Mouse (Mus musculus): ENCODE data around the gene Tcp11. TPM values are rescaled to one million over a fixed set of nuclear protein-coding genes. Genes with fewer than 3 reads are reported as not detected.

Gene Tcp11
- polyA plus RNA-seq, 1 experiment from 2014 or later = 5.2 TPM

DNA sequence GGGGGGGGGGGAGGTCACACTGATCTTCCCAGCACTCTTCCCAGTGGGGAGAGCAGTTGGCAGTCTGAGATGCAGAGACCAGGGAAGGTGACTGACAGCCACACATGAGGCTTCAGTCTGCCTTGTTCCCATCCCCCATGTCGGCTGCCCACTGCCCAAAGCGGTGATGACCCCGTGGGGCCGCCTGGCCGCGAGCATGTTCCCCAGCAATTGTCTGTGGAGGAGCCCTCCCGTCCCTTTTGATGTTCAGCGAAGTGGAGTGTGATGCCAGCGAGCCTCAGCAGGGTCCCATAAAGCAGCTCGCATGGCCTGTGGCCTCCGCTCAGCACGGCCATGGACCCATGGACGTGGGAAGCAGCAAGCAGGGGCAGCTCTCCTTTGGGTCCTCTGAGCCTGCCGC is 26.8 kb upstream of the Tcp11 start:
- H3K4me3 ChIP-seq (ENCODE audit: low read length) = no peak overlapping the region
- no peaks in the 10 kb centered on the region for H3K9me3 ChIP-seq (ENCODE audit: control insufficient read depth, low read length)
- 24% methylated on average over 14 of the region's 14 CpGs for WGBS
- H3K27ac ChIP-seq (ENCODE audit: low read length) = no peak overlapping the region
- no peak overlapping the region for H3K4me2 ChIP-seq (ENCODE audit: low read depth, low read length)
- no peak for ATAC-seq (ENCODE audit: low read depth)
- no peaks in the 10 kb centered on the region for H3K4me1 ChIP-seq (replicated peaks; ENCODE audit: control insufficient read depth, insufficient read depth, low read length)
- no peak overlapping the region for H3K9ac ChIP-seq (ENCODE audit: low read length)
- H3K36me3 ChIP-seq (ENCODE audit: control insufficient read depth, insufficient read depth, low read length) = no peaks in the 10 kb centered on the region
- H3K27me3 ChIP-seq (ENCODE audit: control insufficient read depth, insufficient read depth, low read depth, low read length) = no peaks in the 10 kb centered on the region

DNA sequence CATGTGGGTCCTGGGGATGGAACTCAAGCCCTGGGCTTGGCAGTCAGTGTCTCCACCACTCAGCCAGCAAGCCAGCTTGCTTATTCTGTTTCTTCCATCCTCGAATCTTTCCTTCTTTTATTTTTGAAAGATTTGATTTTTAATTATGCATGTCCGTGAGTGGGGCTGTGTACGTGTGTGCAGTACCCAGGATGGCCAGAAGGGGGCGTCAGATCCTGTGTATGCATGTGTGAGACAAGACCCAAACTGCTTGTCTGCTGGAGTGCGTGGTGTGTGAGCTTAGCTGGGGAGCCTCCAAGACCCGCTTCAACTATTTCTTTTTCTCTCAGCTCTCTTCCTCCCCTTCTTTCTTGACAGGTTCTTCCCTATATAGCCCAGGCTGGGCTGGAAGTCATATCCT is 25.9 kb upstream of the Tcp11 start:
- WGBS = 79% methylated on average over 6 of the region's 6 CpGs
- H3K4me1 ChIP-seq (replicated peaks; ENCODE audit: control insufficient read depth, insufficient read depth, low read length) = no peaks in the 10 kb centered on the region
- ATAC-seq (ENCODE audit: low read depth) = no peak

DNA sequence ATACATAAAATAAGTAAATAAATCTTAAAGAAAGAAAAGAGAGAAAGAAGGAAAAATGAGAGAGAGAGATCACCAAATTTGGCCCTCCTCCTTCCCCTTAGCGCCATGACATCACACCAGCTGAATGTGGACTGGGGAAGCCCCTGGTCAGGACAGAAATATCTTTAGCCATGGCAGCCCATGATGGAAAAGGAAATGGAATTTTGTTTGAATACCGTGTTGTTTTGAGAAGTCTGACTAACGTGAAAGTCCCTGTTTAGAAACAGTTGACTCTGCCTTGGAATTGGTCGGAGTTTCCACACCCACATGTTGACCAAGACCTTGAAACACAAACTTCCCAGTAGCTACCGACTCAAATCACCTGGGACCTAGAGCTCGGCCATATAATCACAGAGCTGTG is 24.0 kb upstream of the Tcp11 start:
- ATAC-seq (ENCODE audit: low read depth) = no peak
- no peaks in the 10 kb centered on the region for H3K27me3 ChIP-seq (ENCODE audit: control insufficient read depth, insufficient read depth, low read depth, low read length)
- H3K9ac ChIP-seq (ENCODE audit: low read length) = no peak overlapping the region
- WGBS = 62% methylated on average over 6 of the region's 6 CpGs
- no peaks in the 10 kb centered on the region for H3K4me1 ChIP-seq (replicated peaks; ENCODE audit: control insufficient read depth, insufficient read depth, low read length)
- no peak overlapping the region for H3K4me3 ChIP-seq (ENCODE audit: low read length)
- no peaks in the 10 kb centered on the region for H3K9me3 ChIP-seq (ENCODE audit: control insufficient read depth, low read length)
- no peak overlapping the region for H3K27ac ChIP-seq (ENCODE audit: low read length)
- no peaks in the 10 kb centered on the region for H3K36me3 ChIP-seq (ENCODE audit: control insufficient read depth, insufficient read depth, low read length)
- no peak overlapping the region for H3K4me2 ChIP-seq (ENCODE audit: low read depth, low read length)

More for the DNA sequence above, 25.9 kb upstream of the Tcp11 start:
- H3K27me3 ChIP-seq (ENCODE audit: control insufficient read depth, insufficient read depth, low read depth, low read length) = no peaks in the 10 kb centered on the region
- H3K36me3 ChIP-seq (ENCODE audit: control insufficient read depth, insufficient read depth, low read length) = no peaks in the 10 kb centered on the region
- H3K9me3 ChIP-seq (ENCODE audit: control insufficient read depth, low read length) = no peaks in the 10 kb centered on the region
- H3K9ac ChIP-seq (ENCODE audit: low read length) = no peak overlapping the region
- H3K4me2 ChIP-seq (ENCODE audit: low read depth, low read length) = no peak overlapping the region
- no peak overlapping the region for H3K4me3 ChIP-seq (ENCODE audit: low read length)
- H3K27ac ChIP-seq (ENCODE audit: low read length) = no peak overlapping the region

DNA sequence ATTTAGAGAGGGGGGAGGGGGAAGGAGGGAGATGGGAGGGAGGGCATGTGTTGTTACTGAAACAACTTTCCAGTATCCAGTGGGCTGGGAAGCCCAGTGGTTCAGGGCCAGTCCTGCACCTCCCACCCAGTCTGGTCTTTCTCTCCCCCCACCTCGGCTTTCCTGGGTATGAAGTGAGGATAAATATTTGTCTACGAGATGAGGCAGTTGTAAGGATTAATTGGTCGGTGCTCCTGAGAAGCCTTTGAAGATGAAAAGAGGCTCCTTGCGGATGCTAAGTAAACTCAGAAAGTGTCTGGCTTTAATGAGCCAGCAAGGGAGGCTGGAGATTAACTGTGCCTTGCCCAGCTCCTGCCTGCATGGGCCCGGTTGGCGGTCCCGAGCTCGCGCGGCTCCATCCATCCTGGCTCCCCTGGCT is 21.5 kb upstream of the Tcp11 start:
- Histone ChIP-seq H3K4me2 (ENCODE audit: low read depth, low read length) (no peak overlapping the region), H3K9me3 (ENCODE audit: control insufficient read depth, low read length) (no peaks in the 10 kb centered on the region), H3K4me3 (ENCODE audit: low read length) (no peak overlapping the region), H3K9ac (ENCODE audit: low read length) (no peak overlapping the region), H3K27ac (ENCODE audit: low read length) (no peak overlapping the region), H3K36me3 (ENCODE audit: control insufficient read depth, insufficient read depth, low read length) (no peaks in the 10 kb centered on the region), H3K4me1 (replicated peaks; ENCODE audit: control insufficient read depth, insufficient read depth, low read length) (no peaks in the 10 kb centered on the region), H3K27me3 (ENCODE audit: control insufficient read depth, insufficient read depth, low read depth, low read length) (no peaks in the 10 kb centered on the region)
- ATAC-seq (ENCODE audit: low read depth) = no peak
- 16% methylated on average over 10 of the region's 10 CpGs for WGBS

DNA sequence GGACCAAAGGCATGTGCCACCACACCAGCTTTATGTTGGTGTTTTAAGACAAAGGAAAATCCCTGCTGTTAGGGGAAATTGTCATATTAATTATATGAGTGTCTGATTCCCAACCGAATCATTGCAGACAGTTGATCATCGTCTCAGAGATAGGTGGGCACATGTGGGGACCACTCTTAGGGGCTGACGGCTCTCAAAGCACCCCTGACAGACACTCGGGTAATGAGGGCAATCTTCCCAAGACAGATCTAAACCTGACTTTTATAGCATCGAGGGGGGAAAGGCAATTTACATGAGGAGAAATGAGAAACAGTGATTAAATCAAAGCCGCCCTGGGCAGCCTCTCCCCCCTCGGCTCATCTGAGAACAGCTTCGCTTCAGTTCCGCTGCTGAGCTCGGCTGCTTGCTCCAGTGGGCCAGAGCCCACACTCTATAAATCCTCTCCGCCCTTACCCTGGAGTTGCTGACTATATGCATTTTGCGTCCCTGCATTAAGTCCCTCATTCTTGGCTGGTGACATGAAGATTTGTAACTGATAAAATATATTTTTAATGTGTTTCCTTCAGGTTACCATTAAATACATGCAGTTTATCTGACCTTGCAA is 20.9 kb upstream of the Tcp11 start:
- no peak overlapping the region for H3K9ac ChIP-seq (ENCODE audit: low read length)
- H3K9me3 ChIP-seq (ENCODE audit: control insufficient read depth, low read length) = no peaks in the 10 kb centered on the region
- no peaks in the 10 kb centered on the region for H3K27me3 ChIP-seq (ENCODE audit: control insufficient read depth, insufficient read depth, low read depth, low read length)
- H3K4me1 ChIP-seq (replicated peaks; ENCODE audit: control insufficient read depth, insufficient read depth, low read length) = 0 out of 2 replicates have a peak, but pooled peaks cover under 1% of the 10 kb centered on the region
- no peak overlapping the region for H3K4me2 ChIP-seq (ENCODE audit: low read depth, low read length)
- no peak for ATAC-seq (ENCODE audit: low read depth)
- no peaks in the 10 kb centered on the region for H3K36me3 ChIP-seq (ENCODE audit: control insufficient read depth, insufficient read depth, low read length)
- H3K27ac ChIP-seq (ENCODE audit: low read length) = no peak overlapping the region
- no peak overlapping the region for H3K4me3 ChIP-seq (ENCODE audit: low read length)
- 29% methylated on average over 12 of the region's 12 CpGs for WGBS

DNA sequence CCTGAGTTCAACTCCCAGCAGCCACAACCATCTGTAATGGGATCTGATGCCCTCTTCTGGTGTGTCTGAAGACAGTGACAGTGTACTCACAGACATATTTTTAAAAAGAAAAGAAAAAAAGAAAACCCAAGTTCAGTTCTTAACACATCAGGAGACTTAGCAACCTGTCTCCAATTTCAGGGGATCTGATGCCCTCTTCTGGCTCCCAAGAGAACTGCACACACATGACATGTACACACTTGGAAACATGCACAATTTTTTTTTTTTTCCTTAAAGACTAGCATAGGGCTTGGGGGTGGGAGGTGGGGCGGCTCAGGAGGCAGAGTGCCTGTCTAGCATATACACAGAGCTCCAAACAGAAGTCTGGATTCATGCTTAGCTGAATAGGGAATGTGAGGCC is 20.2 kb upstream of the Tcp11 start:
- Histone ChIP-seq H3K4me3 (ENCODE audit: low read length) (no peak overlapping the region), H3K4me1 (replicated peaks; ENCODE audit: control insufficient read depth, insufficient read depth, low read length) (0 out of 2 replicates have a peak, but pooled peaks cover 2% of the 10 kb centered on the region), H3K27ac (ENCODE audit: low read length) (no peak overlapping the region), H3K4me2 (ENCODE audit: low read depth, low read length) (no peak overlapping the region), H3K9me3 (ENCODE audit: control insufficient read depth, low read length) (no peaks in the 10 kb centered on the region), H3K27me3 (ENCODE audit: control insufficient read depth, insufficient read depth, low read depth, low read length) (no peaks in the 10 kb centered on the region), H3K9ac (ENCODE audit: low read length) (no peak overlapping the region), H3K36me3 (ENCODE audit: control insufficient read depth, insufficient read depth, low read length) (no peaks in the 10 kb centered on the region)
- 90% methylated on average over 1 of the region's 1 CpGs for WGBS
- no peak for ATAC-seq (ENCODE audit: low read depth)

DNA sequence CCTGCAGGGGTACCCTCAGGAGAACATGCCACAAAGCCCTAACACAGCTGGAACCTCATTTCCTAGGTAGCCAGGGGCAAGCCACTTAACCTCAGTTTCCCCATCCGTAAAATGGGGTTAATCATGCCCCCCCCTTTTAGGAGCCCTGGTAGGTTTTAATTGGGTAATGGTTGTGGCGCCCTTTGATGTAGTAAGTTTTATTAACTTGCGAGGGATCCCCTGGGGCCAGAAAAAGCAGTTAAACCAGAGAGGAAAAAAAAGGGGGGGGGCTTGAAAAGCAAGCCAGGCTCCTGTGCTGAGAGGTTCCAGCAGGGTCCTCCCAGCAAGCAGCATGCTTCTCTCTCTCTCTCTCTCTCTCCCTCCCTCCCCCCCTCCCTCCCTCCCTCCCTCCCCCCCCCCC is 18.6 kb upstream of the Tcp11 start:
- Histone ChIP-seq H3K27me3 (ENCODE audit: control insufficient read depth, insufficient read depth, low read depth, low read length) (no peaks in the 10 kb centered on the region), H3K4me1 (replicated peaks; ENCODE audit: control insufficient read depth, insufficient read depth, low read length) (0 out of 2 replicates have a peak, but pooled peaks cover 2% of the 10 kb centered on the region), H3K4me3 (ENCODE audit: low read length) (no peak overlapping the region), H3K9me3 (ENCODE audit: control insufficient read depth, low read length) (no peaks in the 10 kb centered on the region; the same call in 1 of the 2 replicates), H3K36me3 (ENCODE audit: control insufficient read depth, insufficient read depth, low read length) (no peaks in the 10 kb centered on the region), H3K9ac (ENCODE audit: low read length) (no peak overlapping the region), H3K4me2 (ENCODE audit: low read depth, low read length) (no peak overlapping the region), H3K27ac (ENCODE audit: low read length) (no peak overlapping the region)
- WGBS = 55% methylated on average over 3 of the region's 3 CpGs
- ATAC-seq (ENCODE audit: low read depth) = no peak

DNA sequence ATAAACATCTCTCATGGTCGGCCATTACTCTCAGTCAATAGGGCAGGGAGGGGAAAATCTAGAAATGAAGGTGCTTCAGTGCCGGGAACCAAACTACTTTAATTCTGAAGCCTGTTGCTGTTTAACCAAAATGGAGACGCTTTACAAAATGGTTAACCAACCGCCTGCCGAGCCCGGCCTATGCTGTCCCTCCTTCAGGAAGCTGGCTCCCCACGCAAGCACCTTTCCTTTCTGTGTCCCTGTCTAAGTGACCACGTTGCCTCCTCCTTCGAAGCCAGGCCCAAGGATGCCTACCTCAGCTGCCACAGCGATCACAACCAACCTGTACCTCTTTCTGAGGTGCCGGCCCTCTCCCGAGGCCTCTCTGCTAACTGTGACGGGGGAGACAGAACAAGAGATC is 16.9 kb upstream of the Tcp11 start:
- Histone ChIP-seq H3K4me3 (ENCODE audit: low read length) (no peak overlapping the region), H3K27ac (ENCODE audit: low read length) (no peak overlapping the region), H3K9me3 (ENCODE audit: control insufficient read depth, low read length) (no peaks in the 10 kb centered on the region; the same call in none of the 2 replicates), H3K9ac (ENCODE audit: low read length) (no peak overlapping the region), H3K36me3 (ENCODE audit: control insufficient read depth, insufficient read depth, low read length) (no peaks in the 10 kb centered on the region), H3K27me3 (ENCODE audit: control insufficient read depth, insufficient read depth, low read depth, low read length) (no peaks in the 10 kb centered on the region), H3K4me1 (replicated peaks; ENCODE audit: control insufficient read depth, insufficient read depth, low read length) (0 out of 2 replicates have a peak, but pooled peaks cover 2% of the 10 kb centered on the region), H3K4me2 (ENCODE audit: low read depth, low read length) (no peak overlapping the region)
- ATAC-seq (ENCODE audit: low read depth) = no peak
- 65% methylated on average over 13 of the region's 13 CpGs for WGBS

DNA sequence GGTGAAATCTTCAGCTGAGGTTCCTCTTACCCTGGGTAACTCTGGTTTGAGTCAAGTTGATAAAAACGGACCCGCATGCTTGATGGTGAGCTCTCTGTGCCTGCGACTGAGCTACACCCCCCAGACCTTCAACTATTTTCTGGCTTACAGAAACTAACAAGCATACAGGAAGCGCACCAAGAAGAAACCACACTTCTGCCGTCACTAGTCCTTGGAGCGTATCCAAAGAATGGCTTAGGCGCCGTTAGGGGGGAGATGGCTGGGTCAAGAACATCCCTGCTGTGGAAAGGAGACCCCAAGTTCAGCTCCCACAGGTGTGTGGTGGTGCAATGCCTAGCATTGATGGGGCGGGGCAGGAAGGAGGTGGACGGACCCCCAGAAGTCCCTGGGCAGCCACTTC is 16.0 kb upstream of the Tcp11 start:
- Histone ChIP-seq H3K9me3 (ENCODE audit: control insufficient read depth, low read length) (no peaks in the 10 kb centered on the region; the same call in none of the 2 replicates), H3K4me2 (ENCODE audit: low read depth, low read length) (no peak overlapping the region), H3K4me1 (replicated peaks; ENCODE audit: control insufficient read depth, insufficient read depth, low read length) (0 out of 2 replicates have a peak, but pooled peaks cover 2% of the 10 kb centered on the region), H3K9ac (ENCODE audit: low read length) (no peak overlapping the region), H3K27ac (ENCODE audit: low read length) (no peak overlapping the region), H3K36me3 (ENCODE audit: control insufficient read depth, insufficient read depth, low read length) (no peaks in the 10 kb centered on the region), H3K4me3 (ENCODE audit: low read length) (no peak overlapping the region), H3K27me3 (ENCODE audit: control insufficient read depth, insufficient read depth, low read depth, low read length) (no peaks in the 10 kb centered on the region)
- no peak for ATAC-seq (ENCODE audit: low read depth)
- WGBS = 60% methylated on average over 10 of the region's 10 CpGs

Measured in lung, embryonic 16.5 days (tissue).